Mouse (Mus musculus) testis, adult 2 months (tissue): ENCODE results near the gene Tor1b. TPM values are rescaled to one million over a fixed set of nuclear protein-coding genes. Genes with fewer than 3 reads are reported as not detected.
A peak's percentile ranks its signal among the peaks of the same experiment; 100 is the strongest.
"Not testable (repeated sequence)": the region's sequence is repeated elsewhere in the genome, so short reads cannot be mapped to it uniquely, and the experiment has no call there.

Experiments
- H3K27ac ChIP-seq: fragments of 200-500 bp; 2 replicates; pipeline ENCODE4 v1.5.1; 2012; ENCODE audit warnings: low read depth, low read length; ENCODE audit not compliant: control insufficient read depth, insufficient read depth
- H3K27me3 ChIP-seq: fragments of 200-500 bp; 2 replicates; pipeline ENCODE4 v1.6.1; 2012; ENCODE audit warnings: mild to moderate bottlenecking, low read length, moderate library complexity; ENCODE audit not compliant: control insufficient read depth, insufficient read depth
- H3K36me3 ChIP-seq: fragments of 200-500 bp; 2 replicates; pipeline ENCODE4 v1.6.1; 2012; ENCODE audit warnings: mild to moderate bottlenecking, low read length; ENCODE audit not compliant: control insufficient read depth, insufficient read depth
- H3K4me1 ChIP-seq: fragments of 200-500 bp; 2 replicates; pipeline ENCODE4 v1.6.1; 2012; ENCODE audit warnings: low read length; ENCODE audit not compliant: control insufficient read depth, insufficient read depth
- H3K4me3 ChIP-seq: fragments of 200-500 bp; 2 replicates; pipeline ENCODE4 v1.5.1; 2012; ENCODE audit warnings: low read depth, mild to moderate bottlenecking, low read length, moderate library complexity, mixed read lengths; ENCODE audit not compliant: control insufficient read depth
- CTCF ChIP-seq: fragments of 200-500 bp; IDR thresholded peaks from 2 replicates; pipeline ENCODE4 v1.5.1; 2012; ENCODE audit warnings: low read depth, mild to moderate bottlenecking, inconsistent platforms, low read length, moderate library complexity; ENCODE audit not compliant: control insufficient read depth, insufficient read depth, insufficient replicate concordance
- POLR2A ChIP-seq: fragments of 200-500 bp; IDR thresholded peaks from 2 replicates; pipeline ENCODE4 v1.6.1; 2012; ENCODE audit warnings: low read depth, mild to moderate bottlenecking, inconsistent platforms, low read length, moderate library complexity; ENCODE audit not compliant: control insufficient read depth
- polyA plus RNA-seq: library from polyadenylated mRNA; depleted of rRNA; stranded (reverse); fragments of >200 nt; gene quantifications from 2 replicates; pipeline ENCODE4 v1.2.3, GENCODE M21; 2012

The Tor1b gene
- polyA plus RNA-seq, 1 experiment = 12.9 TPM

- Histone ChIP-seq H3K27me3 (no peaks in the 10 kb centered on the region), H3K4me3 (no peak overlapping the region), H3K36me3 (no peaks in the 10 kb centered on the region), H3K27ac (no peak overlapping the region), H3K4me1 (peaks cover 6% of the 10 kb centered on the region)
- TF ChIP-seq POLR2A (no peak), CTCF (no peak)
Measured at GRCm38 (mm10) chr2:30925181-30925580, 27.6 kb upstream of the Tor1b start.

- H3K27me3 ChIP-seq = no peaks in the 10 kb centered on the region
- H3K4me3 ChIP-seq = no peak overlapping the region
- no peaks in the 10 kb centered on the region for H3K36me3 ChIP-seq
- peaks cover 6% of the 10 kb centered on the region for H3K4me1 ChIP-seq
- no peak for TF ChIP-seq CTCF
- no peak for TF ChIP-seq POLR2A
- no peak overlapping the region for H3K27ac ChIP-seq
Measured at GRCm38 (mm10) chr2:30926381-30926780, 26.4 kb upstream of the Tor1b start.

GRCm38 (mm10) chr2:30927151-30927781 is 25.5 kb upstream of the Tor1b start:
- Histone ChIP-seq H3K4me1 (peaks cover 6% of the 10 kb centered on the region), H3K4me3 (no peak overlapping the region), H3K27ac (no peak overlapping the region), H3K36me3 (no peaks in the 10 kb centered on the region), H3K27me3 (no peaks in the 10 kb centered on the region)
- no peak for TF ChIP-seq POLR2A
- no peak for TF ChIP-seq CTCF

GRCm38 (mm10) chr2:30927844-30928628 is 24.7 kb upstream of the Tor1b start:
- Histone ChIP-seq H3K27ac (no peak overlapping the region), H3K4me1 (peaks cover 6% of the 10 kb centered on the region), H3K4me3 (no peak overlapping the region), H3K27me3 (no peaks in the 10 kb centered on the region), H3K36me3 (no peaks in the 10 kb centered on the region)
- no peak for TF ChIP-seq POLR2A
- TF ChIP-seq CTCF = peak; percentile 95; the same call in 1 of the 2 replicates

- no peak overlapping the region for H3K27ac ChIP-seq
- peak overlapping the region; percentile 1 for H3K4me3 ChIP-seq
Measured at GRCm38 (mm10) chr2:30928893-30929482, 23.8 kb upstream of the Tor1b start.

GRCm38 (mm10) chr2:30929483-30930045 is 23.2 kb upstream of the Tor1b start, which contains the start of gene Ptges:
Gene Ptges, minus strand, starts transcription at chr2:30929863.
- Histone ChIP-seq H3K36me3 (no peaks in the 10 kb centered on the region), H3K27me3 (no peaks in the 10 kb centered on the region), H3K4me1 (peaks cover 6% of the 10 kb centered on the region), H3K27ac (no peak within 1 kb of the TSS), H3K4me3 (peak within 1 kb of the TSS; percentile 37)
- TF ChIP-seq POLR2A (no peak), CTCF (peak; percentile 30; the same call in 1 of the 2 replicates)

More at GRCm38 (mm10) chr2:30928893-30929482, 23.8 kb upstream of the Tor1b start:
- H3K27me3 ChIP-seq = no peaks in the 10 kb centered on the region
- TF ChIP-seq POLR2A (no peak), CTCF (no peak)
- H3K36me3 ChIP-seq = no peaks in the 10 kb centered on the region
- peaks cover 6% of the 10 kb centered on the region for H3K4me1 ChIP-seq

GRCm38 (mm10) chr2:30930846-30931245 is 21.9 kb upstream of the Tor1b start:
- H3K36me3 ChIP-seq, H3K4me1 ChIP-seq, H3K27me3 ChIP-seq, H3K27ac ChIP-seq, H3K4me3 ChIP-seq: not testable (repeated sequence)
